Mouse (Mus musculus) forebrain, embryonic 11.5 days (tissue): ENCODE data around the gene Opn4. TPM values are rescaled to one million over a fixed set of nuclear protein-coding genes. Genes with fewer than 3 reads are reported as not detected.

Source experiments
- ATAC-seq: fragments of 200-750 bp; cut with Nextera tagmentation; replicated peaks from 2 replicates; pipeline ENCODE4 v1.8.0; 2017; ENCODE audit warnings: moderate TSS enrichment; ENCODE audit not compliant: low FRiP score
- DNase-seq: peaks from one replicate; pipeline ENCODE4 v3.0.0-alpha.2; 2017; ENCODE audit warnings: low spot score
- H3K27ac ChIP-seq: fragments of 300-500 bp; sonication (generic); 2 replicates; pipeline ENCODE4 v1.5.1; 2014; ENCODE audit warnings: low read depth, low read length
- H3K27me3 ChIP-seq: fragments of 300-500 bp; sonication (generic); 2 replicates; pipeline ENCODE4 v1.6.1; 2014; ENCODE audit warnings: mild to moderate bottlenecking, low read length, mixed read lengths; ENCODE audit not compliant: control insufficient read depth, insufficient read depth
- H3K36me3 ChIP-seq: fragments of 300-500 bp; sonication (generic); 2 replicates; pipeline ENCODE4 v1.6.1; 2014; ENCODE audit warnings: mild to moderate bottlenecking, low read length, moderate library complexity, mixed read lengths; ENCODE audit not compliant: control insufficient read depth, insufficient read depth
- H3K4me1 ChIP-seq: fragments of 300-500 bp; sonication (generic); replicated peaks from 2 replicates; pipeline ENCODE4 v1.6.1; 2014; ENCODE audit warnings: low read length, mixed read lengths; ENCODE audit not compliant: control insufficient read depth, insufficient read depth
- H3K4me2 ChIP-seq: fragments of 300-500 bp; sonication (generic); 2 replicates; pipeline ENCODE4 v1.6.1; 2014; ENCODE audit warnings: low read depth, mild to moderate bottlenecking, low read length, moderate library complexity, mixed read lengths; ENCODE audit not compliant: severe bottlenecking
- H3K4me3 ChIP-seq: fragments of 300-500 bp; sonication (generic); 2 replicates; pipeline ENCODE4 v1.5.1; 2014; ENCODE audit warnings: low read depth, low read length
- H3K9ac ChIP-seq: fragments of 300-500 bp; sonication (generic); 2 replicates; pipeline ENCODE4 v1.6.1; 2014; ENCODE audit warnings: low read length
- H3K9me3 ChIP-seq: fragments of 300-500 bp; sonication (generic); 2 replicates; pipeline ENCODE4 v1.6.1; 2016; ENCODE audit warnings: low read length, mixed read lengths; ENCODE audit not compliant: control insufficient read depth
- WGBS: fragments of 180-500 bp; shearing (Covaris S2); extraction: QIAGEN DNeasy Blood & Tissue Kit; methylation state at CpG from one replicate; pipeline ENCODE4 v1.1.7; 2014; 5-methylcytosine and 5-hydroxymethylcytosine counted together
- polyA plus RNA-seq: library from polyadenylated mRNA; unstranded; fragments of >200 nt; fragmentation: Nextera tagmentation; extraction: Ambion mirVana; gene quantifications from 2 replicates; pipeline ENCODE4 v1.2.1, GENCODE M21; 2014

The Opn4 gene
- polyA plus RNA-seq = 0.12 and 0.84 TPM in 2 replicates

GRCm38 (mm10) chr14:34599941-34600340 lies at the start of gene Opn4:
Gene Opn4 (minus strand): TSS chr14:34600142.
- H3K4me1 ChIP-seq = 0 out of 2 replicates have a peak, but pooled peaks cover 2% of the 10 kb centered on the region
- H3K36me3 ChIP-seq = no peaks in the 10 kb centered on the region
- H3K27ac ChIP-seq = no peak within 1 kb of the TSS
- H3K9me3 ChIP-seq = no peaks in the 10 kb centered on the region
- 77% methylated on average over 8 of the region's 8 CpGs for WGBS
- H3K4me3 ChIP-seq = no peak within 1 kb of the TSS
- H3K9ac ChIP-seq = no peak within 1 kb of the TSS
- ATAC-seq = no peak
- DNase-seq = no peak
- H3K4me2 ChIP-seq = no peak within 1 kb of the TSS
- H3K27me3 ChIP-seq = no peaks in the 10 kb centered on the region

GRCm38 (mm10) chr14:34647870-34648475 lies 48.0 kb upstream of the Opn4 start:
- 93% methylated on average over 8 of the region's 8 CpGs for whole genome bisulfite sequencing
- H3K27ac ChIP-seq = no peak overlapping the region
- H3K9me3 ChIP-seq = no peaks in the 10 kb centered on the region
- ATAC-seq = no peak
- no peaks in the 10 kb centered on the region for H3K36me3 ChIP-seq
- H3K4me3 ChIP-seq = no peak overlapping the region
- H3K9ac ChIP-seq = no peak overlapping the region
- DNase-seq = no peak
- no peaks in the 10 kb centered on the region for H3K4me1 ChIP-seq
- H3K27me3 ChIP-seq = no peaks in the 10 kb centered on the region
- H3K4me2 ChIP-seq = no peak overlapping the region

GRCm38 (mm10) chr14:34644140-34644539 lies 44.2 kb upstream of the Opn4 start:
- H3K36me3 ChIP-seq = no peaks in the 10 kb centered on the region
- H3K27me3 ChIP-seq = no peaks in the 10 kb centered on the region
- 73% methylated on average over 7 of the region's 7 CpGs for WGBS
- H3K4me3 ChIP-seq = no peak overlapping the region
- no peak overlapping the region for H3K4me2 ChIP-seq
- H3K4me1 ChIP-seq = no peaks in the 10 kb centered on the region
- no peaks in the 10 kb centered on the region for H3K9me3 ChIP-seq
- H3K27ac ChIP-seq = no peak overlapping the region
- ATAC-seq (no peak), DNase-seq (no peak)
- no peak overlapping the region for H3K9ac ChIP-seq

GRCm38 (mm10) chr14:34635721-34636120 lies 35.8 kb upstream of the Opn4 start:
- no peak overlapping the region for H3K27ac ChIP-seq
- H3K36me3 ChIP-seq = no peaks in the 10 kb centered on the region
- H3K9me3 ChIP-seq = no peaks in the 10 kb centered on the region
- H3K4me1 ChIP-seq = no peaks in the 10 kb centered on the region
- H3K27me3 ChIP-seq = no peaks in the 10 kb centered on the region
- 87% methylated on average over 6 of the region's 6 CpGs for WGBS
- H3K4me2 ChIP-seq = no peak overlapping the region
- H3K4me3 ChIP-seq = no peak overlapping the region
- ATAC-seq = no peak
- DNase-seq = no peak
- H3K9ac ChIP-seq = no peak overlapping the region

GRCm38 (mm10) chr14:34635192-34635591 lies 35.2 kb upstream of the Opn4 start:
- Histone ChIP-seq H3K36me3 (no peaks in the 10 kb centered on the region), H3K4me2 (no peak overlapping the region), H3K9me3 (no peaks in the 10 kb centered on the region), H3K27me3 (no peaks in the 10 kb centered on the region), H3K9ac (no peak overlapping the region), H3K4me3 (no peak overlapping the region), H3K4me1 (no peaks in the 10 kb centered on the region), H3K27ac (no peak overlapping the region)
- WGBS = 44% methylated on average over 7 of the region's 7 CpGs
- DNase-seq (no peak), ATAC-seq (no peak)

- no peaks in the 10 kb centered on the region for H3K36me3 ChIP-seq
- H3K27ac ChIP-seq = no peak overlapping the region
- H3K9ac ChIP-seq = no peak overlapping the region
- DNase-seq (no peak), ATAC-seq (no peak)
- H3K9me3 ChIP-seq = no peaks in the 10 kb centered on the region
- WGBS = 77% methylated on average over 10 of the region's 10 CpGs
- no peaks in the 10 kb centered on the region for H3K4me1 ChIP-seq
- no peak overlapping the region for H3K4me3 ChIP-seq
- no peak overlapping the region for H3K4me2 ChIP-seq
- H3K27me3 ChIP-seq = no peaks in the 10 kb centered on the region
These were observed 32.9 kb upstream of the Opn4 start for GRCm38 (mm10) chr14:34632722-34633448.

- no peak for ATAC-seq
- no peak overlapping the region for H3K9ac ChIP-seq
- 91% methylated on average over 7 of the region's 7 CpGs for WGBS
- H3K4me3 ChIP-seq = no peak overlapping the region
- H3K4me2 ChIP-seq = no peak overlapping the region
- H3K4me1 ChIP-seq = no peaks in the 10 kb centered on the region
- no peaks in the 10 kb centered on the region for H3K27me3 ChIP-seq
- no peak overlapping the region for H3K27ac ChIP-seq
- no peak for DNase-seq
- H3K9me3 ChIP-seq = no peaks in the 10 kb centered on the region
- no peaks in the 10 kb centered on the region for H3K36me3 ChIP-seq
These were observed 26.9 kb upstream of the Opn4 start for GRCm38 (mm10) chr14:34626824-34627223.

- no peak overlapping the region for H3K27ac ChIP-seq
- no peaks in the 10 kb centered on the region for H3K4me1 ChIP-seq
- H3K4me2 ChIP-seq = no peak overlapping the region
- 89% methylated on average over 16 of the region's 16 CpGs for WGBS
- ATAC-seq = no peak
- no peaks in the 10 kb centered on the region for H3K9me3 ChIP-seq
- no peak overlapping the region for H3K9ac ChIP-seq
- no peak for DNase-seq
- no peaks in the 10 kb centered on the region for H3K27me3 ChIP-seq
- H3K4me3 ChIP-seq = no peak overlapping the region
- H3K36me3 ChIP-seq = no peaks in the 10 kb centered on the region
These were observed 23.7 kb upstream of the Opn4 start for GRCm38 (mm10) chr14:34623531-34624210.
